Mouse (Mus musculus): ENCODE results near the gene Diaph3.
"Not testable (repeated sequence)": the region's sequence is repeated elsewhere in the genome, so short reads cannot be mapped to it uniquely, and the experiment has no call there.

Gene Diaph3

GRCm38 (mm10) chr14:86731300-86731699, 409.7 kb downstream of the Diaph3 start:
- DNase-seq: no peak

GRCm38 (mm10) chr14:86729617-86730098, 411.4 kb downstream of the Diaph3 start:
- DNase-seq: peak; percentile 13

GRCm38 (mm10) chr14:86727538-86728045, 413.4 kb downstream of the Diaph3 start:
- DNase-seq: no peak

GRCm38 (mm10) chr14:86721768-86722167, 419.3 kb downstream of the Diaph3 start:
- no peak for DNase-seq

- DNase-seq: no peak
Measured at GRCm38 (mm10) chr14:86721082-86721481, 420.0 kb downstream of the Diaph3 start.

- not testable (repeated sequence) for DNase-seq
Measured at GRCm38 (mm10) chr14:86720408-86720807, 420.6 kb downstream of the Diaph3 start.

- no peak for DNase-seq
Measured at GRCm38 (mm10) chr14:86714088-86714690, 426.8 kb downstream of the Diaph3 start.

GRCm38 (mm10) chr14:86704080-86704479, 437.0 kb downstream of the Diaph3 start:
- no peak for DNase-seq

GRCm38 (mm10) chr14:86701145-86701544, 439.9 kb downstream of the Diaph3 start:
- DNase-seq: no peak

- no peak for DNase-seq
Measured at GRCm38 (mm10) chr14:86697887-86698286, 443.1 kb downstream of the Diaph3 start.

- DNase-seq: no peak
Measured at GRCm38 (mm10) chr14:86692714-86693113, 448.3 kb downstream of the Diaph3 start.

- no peak for DNase-seq
Measured at GRCm38 (mm10) chr14:86691298-86691697, 449.7 kb downstream of the Diaph3 start.

GRCm38 (mm10) chr14:86684585-86685503, 456.2 kb downstream of the Diaph3 start:
- DNase-seq: peak; percentile 30

- no peak for DNase-seq
Measured at GRCm38 (mm10) chr14:86681951-86682350, 459.1 kb downstream of the Diaph3 start.

- no peak for DNase-seq
Measured at GRCm38 (mm10) chr14:86678992-86679391, 462.0 kb downstream of the Diaph3 start.

- DNase-seq: no peak
Measured at GRCm38 (mm10) chr14:86678179-86678780, 462.8 kb downstream of the Diaph3 start.

- DNase-seq: no peak
Measured at GRCm38 (mm10) chr14:86677015-86677414, 464.0 kb downstream of the Diaph3 start.

GRCm38 (mm10) chr14:86675314-86675713, 465.7 kb downstream of the Diaph3 start:
- no peak for DNase-seq

- no peak for DNase-seq
Measured at GRCm38 (mm10) chr14:86662846-86663245, 478.2 kb downstream of the Diaph3 start.

GRCm38 (mm10) chr14:86660556-86660955, 480.5 kb downstream of the Diaph3 start:
- no peak for DNase-seq

GRCm38 (mm10) chr14:86656262-86656661, 484.8 kb downstream of the Diaph3 start:
- no peak for DNase-seq

- peak; percentile 3 for DNase-seq
Measured at GRCm38 (mm10) chr14:86646499-86647120, 494.4 kb downstream of the Diaph3 start.

- no peak for DNase-seq
Measured at GRCm38 (mm10) chr14:86642831-86643241, 498.2 kb downstream of the Diaph3 start.

All from lung, postnatal 14 days (tissue).